Comparison of ENCODE assay signal across 27 mouse cellular contexts in the genomic region with DNA sequence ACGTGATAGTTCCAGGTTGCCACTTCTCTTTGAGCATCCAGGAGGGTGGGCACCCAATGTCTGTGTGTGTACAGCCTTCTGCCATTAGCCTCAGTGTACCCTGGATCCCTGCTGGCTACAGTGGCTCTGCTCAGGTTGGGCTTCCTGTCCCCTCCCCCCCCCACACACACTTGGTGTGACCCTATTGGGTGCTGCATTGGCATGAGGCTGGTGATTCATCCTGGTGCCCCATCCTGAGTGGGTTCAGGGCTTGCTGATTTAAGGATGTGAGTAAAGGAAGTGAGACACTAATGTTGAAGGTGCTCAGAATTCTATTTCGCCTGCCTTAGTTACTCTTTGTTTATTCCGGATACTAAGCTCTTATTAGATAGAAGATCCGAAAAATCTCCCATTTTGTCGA. TPM values are rescaled to one million over a fixed set of nuclear protein-coding genes. Genes with fewer than 3 reads are reported as not detected.
"Had no signal": no experiment of that assay in that cellular context is flagged by ENCODE, and none has a peak within 500 bp of the region (broad histone marks: within the 10 kb centered on the region; RNA-seq: fewer than 3 reads in every experiment).

No protein-coding gene starts in this region.

- H3K4me3 ChIP-seq: gastrocnemius, adult 2 months; heart, adult 2 months; heart, embryonic 13.5 days; heart, embryonic 15.5 days; hindbrain, embryonic 13.5 days; hindbrain, embryonic 15.5 days; kidney, embryonic 15.5 days; limb, embryonic 10.5 days; limb, embryonic 12.5 days had no signal

- DNase-seq: gastrocnemius, adult 2 months; gastrocnemius, postnatal 10 days; gastrocnemius, postnatal 25 days; heart, adult 11 months; heart, adult 2 months; heart, postnatal 14 days; heart, postnatal 36 days; kidney, adult 11 months; kidney, adult 9 months; kidney, postnatal 14 days; kidney, postnatal 36 days; layer of hippocampus, adult 9-11 months; layer of hippocampus, postnatal 36 days; liver had no signal

- H3K36me3 ChIP-seq: heart, embryonic 13.5 days; heart, embryonic 15.5 days; hindbrain, embryonic 13.5 days; hindbrain, embryonic 15.5 days; kidney, embryonic 15.5 days; limb, embryonic 10.5 days; limb, embryonic 12.5 days had no signal

- H3K9me3 ChIP-seq: heart, embryonic 13.5 days; heart, embryonic 15.5 days; hindbrain, embryonic 13.5 days; hindbrain, embryonic 15.5 days; kidney, embryonic 15.5 days; limb, embryonic 10.5 days; limb, embryonic 12.5 days had no signal

- H3K4me1 ChIP-seq: hindbrain, embryonic 13.5 days; hindbrain, embryonic 15.5 days; limb, embryonic 12.5 days had no signal

- ATAC-seq: hindbrain, postnatal 0 days; intestine, embryonic 16.5 days had no signal

- H3K27me3 ChIP-seq: heart, embryonic 13.5 days; heart, embryonic 15.5 days; hindbrain, embryonic 13.5 days; hindbrain, embryonic 15.5 days; kidney, embryonic 15.5 days; limb, embryonic 12.5 days had no signal

- H3K27ac ChIP-seq: gastrocnemius, adult 2 months; heart, adult 2 months; heart, embryonic 13.5 days; heart, embryonic 15.5 days; hindbrain, embryonic 13.5 days; hindbrain, embryonic 15.5 days; hindbrain, postnatal 0 days; kidney, embryonic 15.5 days; kidney, postnatal 0 days; limb, embryonic 10.5 days; limb, embryonic 12.5 days had no signal

RNA-seq across cellular contexts. Expression of gene Kcnq1, which starts 26.7 kb away (rescaled TPM):
- total RNA-seq: hematopoietic stem cell, adult 5-6 weeks had no signal

RNA-seq across cellular contexts. Expression of gene Trpm5, which starts 38.4 kb away (rescaled TPM):
- total RNA-seq: gastrocnemius, adult 2 months; heart, adult 2 months; heart, postnatal 36 days; layer of hippocampus, postnatal 36 days; left cerebral cortex, adult 18-20 months; left cerebral cortex, postnatal 36 days had no signal
